Mouse (Mus musculus) CD4-positive, CD25-positive, alpha-beta regulatory T cell, adult 4 months (primary cell): ENCODE measurements at regions not wholly inside any gene's neighbourhood (a gene's known extent, or its start where the extent isn't known, plus 50 kb on each side); places are given as distances from the start of the nearest gene placed in this dataset.
"Not testable (repeated sequence)": the region's sequence is repeated elsewhere in the genome, so short reads cannot be mapped to it uniquely, and the experiment has no call there.

Experiments
- ATAC-seq: one replicate; pipeline ENCODE4 v1.8.0; 2017

GRCm38 (mm10) chr16:65629186-65629585 lies 66.7 kb upstream of the Chmp2b start:
- peak; percentile 76 for ATAC-seq

GRCm38 (mm10) chr16:65631680-65632079 lies 69.2 kb upstream of the Chmp2b start:
- ATAC-seq, result no peak

GRCm38 (mm10) chr16:65646741-65647140 lies 84.2 kb upstream of the Chmp2b start:
- ATAC-seq, result not testable (repeated sequence)

GRCm38 (mm10) chr16:65649061-65649460 lies 86.5 kb upstream of the Chmp2b start:
- ATAC-seq, result no peak

- no peak for ATAC-seq
Measured at GRCm38 (mm10) chr16:65655490-65655889, 93.0 kb upstream of the Chmp2b start.

- ATAC-seq, result no peak
Measured at GRCm38 (mm10) chr16:65657829-65658228, 95.3 kb upstream of the Chmp2b start.

GRCm38 (mm10) chr16:65664787-65665186 lies 102.3 kb upstream of the Chmp2b start:
- no peak for ATAC-seq

- no peak for ATAC-seq
Measured at GRCm38 (mm10) chr16:65672116-65672515, 109.6 kb upstream of the Chmp2b start.

- ATAC-seq, result no peak
Measured at GRCm38 (mm10) chr16:65683089-65683488, 120.6 kb upstream of the Chmp2b start.

- ATAC-seq, result no peak
Measured at GRCm38 (mm10) chr16:65683703-65684320, 121.3 kb upstream of the Chmp2b start.

- ATAC-seq, result no peak
Measured at GRCm38 (mm10) chr16:65693626-65694025, 121.4 kb upstream of the Vgll3 start.

GRCm38 (mm10) chr16:65715631-65716030 lies 99.4 kb upstream of the Vgll3 start:
- ATAC-seq, result no peak

GRCm38 (mm10) chr16:65718791-65719472 lies 96.1 kb upstream of the Vgll3 start:
- ATAC-seq, result no peak

- ATAC-seq, result no peak
Measured at GRCm38 (mm10) chr16:65720953-65721352, 94.1 kb upstream of the Vgll3 start.

- no peak for ATAC-seq
Measured at GRCm38 (mm10) chr16:65725559-65726269, 89.3 kb upstream of the Vgll3 start.

- no peak for ATAC-seq
Measured at GRCm38 (mm10) chr16:65726289-65726688, 88.8 kb upstream of the Vgll3 start.

- ATAC-seq, result no peak
Measured at GRCm38 (mm10) chr16:65729322-65729721, 85.7 kb upstream of the Vgll3 start.

- no peak for ATAC-seq
Measured at GRCm38 (mm10) chr16:65739652-65740051, 75.4 kb upstream of the Vgll3 start.

GRCm38 (mm10) chr16:65742951-65743350 lies 72.1 kb upstream of the Vgll3 start:
- ATAC-seq, result no peak

GRCm38 (mm10) chr16:65755667-65756066 lies 59.4 kb upstream of the Vgll3 start:
- ATAC-seq, result no peak
